Mouse (Mus musculus) kidney, adult 11 months (tissue): ENCODE measurements around the gene Kctd12.

Experiments
- DNase-seq: peaks from one replicate; pipeline ENCODE4 v3.0.0; 2022

The Kctd12 gene

DNA sequence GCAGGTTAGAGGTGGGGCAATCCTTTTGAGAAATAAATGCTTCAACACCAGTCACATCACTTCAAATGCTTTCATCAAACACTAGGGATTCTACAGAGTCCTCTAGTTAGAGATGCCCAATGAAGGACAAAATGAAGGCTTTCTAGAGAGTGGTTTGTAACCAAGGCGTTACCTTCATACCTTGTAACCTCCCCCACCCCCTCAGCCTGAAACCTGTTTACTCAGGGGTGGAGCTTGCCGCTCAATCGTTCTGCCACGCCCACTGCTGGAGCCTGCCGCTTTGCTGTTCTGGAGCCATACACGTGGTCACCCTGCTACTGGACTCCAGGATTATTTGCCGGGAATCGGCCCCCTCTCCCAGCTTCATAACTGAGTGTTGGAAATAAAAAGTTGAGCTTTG is 28.9 kb downstream of the Kctd12 start:
- DNase-seq: no peak

DNA sequence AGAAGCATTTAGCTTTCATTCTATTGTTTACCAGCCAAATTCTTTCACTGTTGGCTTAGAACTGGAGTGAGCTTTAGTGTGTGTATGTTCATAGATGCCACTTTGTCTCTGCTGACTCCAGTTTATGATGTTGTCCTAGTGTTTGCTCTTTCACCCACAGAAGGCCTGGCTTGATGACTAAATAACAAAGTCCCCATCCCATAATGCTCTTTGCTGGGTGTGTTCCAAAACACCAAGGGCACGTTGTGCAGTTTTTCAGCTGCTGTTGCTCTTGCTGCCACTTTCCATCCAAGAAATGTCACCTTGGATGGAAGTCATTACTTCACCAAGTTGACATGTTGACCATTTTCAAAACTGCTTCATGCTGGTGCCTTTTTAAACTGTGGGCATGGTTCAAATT is 30.5 kb downstream of the Kctd12 start:
- peak; percentile 36 for DNase-seq

DNA sequence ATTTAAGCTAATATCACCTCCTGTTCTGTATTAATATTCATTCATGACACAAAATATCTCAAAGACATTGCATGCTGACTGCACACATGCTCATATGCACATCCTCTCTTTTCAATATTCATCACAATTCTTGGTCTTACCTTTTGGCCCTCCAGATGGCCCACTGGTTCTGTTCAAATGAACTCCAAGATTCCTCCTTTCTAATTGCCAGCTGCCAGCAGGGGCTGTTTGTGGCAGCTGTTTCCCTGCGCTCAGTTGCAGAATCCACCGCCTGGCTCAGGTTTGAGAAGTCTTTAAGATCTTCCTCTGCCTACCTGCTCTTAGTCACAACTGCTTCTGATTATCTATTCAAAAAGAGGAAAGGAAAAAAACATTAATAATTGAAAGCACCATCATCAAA is 34.6 kb downstream of the Kctd12 start:
- DNase-seq: no peak

DNA sequence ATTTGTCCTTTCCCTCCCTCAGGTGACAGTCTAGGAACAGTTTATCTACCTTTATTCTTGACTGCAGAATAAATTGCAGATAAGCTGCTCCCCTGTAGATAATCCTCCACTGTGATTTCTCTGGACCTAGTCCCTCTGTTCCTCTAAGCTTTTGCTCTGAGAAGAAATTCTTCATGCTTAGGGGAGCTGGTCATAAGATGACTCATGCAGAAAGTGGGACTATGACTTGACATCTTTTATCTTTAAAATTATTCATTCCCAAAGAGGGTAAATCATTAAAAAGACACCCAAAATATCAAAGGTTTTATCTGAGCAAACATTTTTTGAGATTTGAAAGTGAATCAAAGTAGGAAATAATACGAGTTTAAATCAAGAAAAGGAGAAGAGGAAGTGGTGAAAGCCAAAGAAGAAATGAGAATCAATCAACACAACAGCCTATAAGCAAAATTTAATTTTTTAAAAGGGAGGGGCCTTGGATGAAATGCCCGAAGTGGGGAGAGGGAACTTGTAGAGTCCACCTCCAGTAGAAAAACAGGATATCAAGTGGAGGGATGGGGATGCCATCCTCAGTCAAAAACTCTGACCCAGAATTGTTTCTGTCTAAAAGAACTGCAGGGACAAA is 40.1 kb downstream of the Kctd12 start:
- DNase-seq: no peak

DNA sequence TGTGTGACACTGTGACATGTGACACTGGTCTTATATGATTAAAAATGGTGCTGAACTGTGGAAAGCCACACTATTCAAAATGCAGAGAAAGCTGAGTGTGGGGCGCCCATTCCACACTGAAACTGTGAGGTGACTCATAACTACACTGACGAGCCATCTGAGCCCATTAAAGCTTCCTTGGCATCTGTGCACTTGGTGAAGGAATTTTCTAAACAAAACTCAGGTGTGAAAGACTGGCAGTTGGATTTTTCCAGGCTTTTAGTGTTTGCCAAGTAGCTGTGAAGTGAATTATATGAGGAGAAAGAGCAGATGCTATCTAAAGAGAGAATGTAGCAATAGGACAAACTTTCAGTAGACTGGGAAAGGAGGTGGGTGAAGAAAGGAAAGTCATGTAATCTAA is 47.6 kb downstream of the Kctd12 start:
- DNase-seq: no peak

DNA sequence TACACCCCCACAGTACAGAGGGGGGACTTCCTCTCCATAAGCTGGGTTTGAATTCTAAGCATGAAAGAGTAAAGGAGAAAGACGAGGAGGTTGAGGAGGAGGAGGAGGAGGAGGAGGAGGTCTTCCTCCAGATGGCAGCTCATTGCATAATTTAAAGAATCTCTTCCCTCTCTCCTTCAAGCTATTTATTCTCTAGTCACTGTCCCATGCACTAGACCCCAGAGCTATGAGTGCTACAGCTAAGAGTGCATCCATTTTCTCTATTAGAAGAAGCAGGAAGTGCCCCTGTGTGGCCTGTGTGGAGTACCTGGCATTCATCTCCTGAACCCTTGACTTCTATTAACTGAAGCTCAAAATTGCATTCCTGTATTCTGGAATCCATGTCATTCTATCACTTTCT is 51.5 kb downstream of the Kctd12 start:
- DNase-seq: no peak

DNA sequence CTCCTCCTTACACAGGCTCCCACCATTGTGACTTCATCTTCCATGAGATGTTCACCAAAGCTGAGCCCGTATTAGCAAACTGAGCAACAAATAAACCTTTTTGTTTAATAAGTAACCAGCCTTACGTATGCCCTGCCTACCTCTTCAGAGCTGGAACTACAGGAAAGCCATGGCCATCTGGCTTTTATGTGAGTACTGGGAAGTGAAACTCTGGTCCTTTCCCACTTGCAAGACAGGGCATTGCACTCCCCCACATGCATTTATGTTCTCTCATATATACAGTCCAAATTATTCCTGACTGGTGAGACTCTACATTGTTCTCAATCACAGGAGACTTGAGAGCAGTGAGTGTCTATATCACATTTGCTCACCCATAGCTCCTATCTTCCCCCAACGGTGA is 52.9 kb downstream of the Kctd12 start:
- DNase-seq: no peak

DNA sequence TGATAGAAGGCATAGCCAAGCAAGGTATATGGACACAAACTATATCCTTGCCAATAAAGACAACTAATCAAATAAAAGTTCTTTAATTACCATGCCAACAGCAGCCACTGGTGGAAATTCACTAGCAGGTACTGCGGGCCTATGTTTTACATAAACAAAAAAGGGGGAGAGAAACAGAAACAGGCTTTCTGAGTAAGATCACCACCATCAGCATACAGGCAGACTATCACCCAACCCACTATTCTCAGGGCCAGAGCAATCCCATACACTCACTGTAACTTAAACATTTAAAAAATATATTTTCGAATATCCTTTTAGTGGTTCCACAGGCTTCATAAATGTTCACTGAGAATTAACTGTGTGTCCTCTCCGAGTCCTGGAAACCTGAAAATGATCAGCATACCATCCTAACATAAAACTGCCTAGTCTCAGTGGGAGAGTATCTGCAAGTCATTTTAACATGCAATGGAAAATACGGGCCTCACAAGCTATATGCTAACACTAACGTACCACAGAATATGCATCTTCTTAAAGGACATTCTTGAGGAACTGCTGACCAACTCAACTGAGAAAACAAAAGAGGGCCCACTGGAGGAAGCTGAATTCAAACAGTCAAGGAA is 54.5 kb downstream of the Kctd12 start:
- no peak for DNase-seq
